Mouse (Mus musculus) gastrocnemius, postnatal 25 days (tissue): ENCODE data around the gene Ttc30b. TPM values are rescaled to one million over a fixed set of nuclear protein-coding genes. Genes with fewer than 3 reads are reported as not detected.
"Not testable (repeated sequence)": the region's sequence is repeated elsewhere in the genome, so short reads cannot be mapped to it uniquely, and the experiment has no call there.

Experiments
- DNase-seq: peaks from one replicate; pipeline ENCODE4 v3.0.0; 2022
- total RNA-seq, 2 experiments: library from RNA; stranded (reverse); gene quantifications; 1 replicate in 1 of 2; 2 replicates in 1 of 2; pipeline ENCODE4 v1.2.3; 2021

Gene Ttc30b
- total RNA-seq, 2 experiments from 2014 or later: 2.3 to 2.8 TPM

GRCm38 (mm10) chr2:75953320-75953719 lies 14.9 kb upstream of the Ttc30b start:
- DNase-seq: no peak

GRCm38 (mm10) chr2:75950685-75951084 lies 12.3 kb upstream of the Ttc30b start:
- DNase-seq: no peak

- not testable (repeated sequence) for DNase-seq
These were observed 767 bp downstream of the Ttc30b start for GRCm38 (mm10) chr2:75937520-75938116.

GRCm38 (mm10) chr2:75936685-75937084 lies 1.7 kb downstream of the Ttc30b start:
- DNase-seq: not testable (repeated sequence)

- no peak for DNase-seq
These were observed 4.8 kb downstream of the Ttc30b start for GRCm38 (mm10) chr2:75933541-75933940.

- DNase-seq: no peak
These were observed 7.4 kb downstream of the Ttc30b start for GRCm38 (mm10) chr2:75930941-75931340.

GRCm38 (mm10) chr2:75929786-75930444 lies 8.5 kb downstream of the Ttc30b start:
- DNase-seq: no peak

GRCm38 (mm10) chr2:75929141-75929540 lies 9.2 kb downstream of the Ttc30b start:
- DNase-seq: no peak

GRCm38 (mm10) chr2:75928011-75928410 lies 10.4 kb downstream of the Ttc30b start:
- DNase-seq: no peak

GRCm38 (mm10) chr2:75926061-75926460 lies 12.3 kb downstream of the Ttc30b start:
- no peak for DNase-seq

- no peak for DNase-seq
These were observed 14.5 kb downstream of the Ttc30b start for GRCm38 (mm10) chr2:75923807-75924340.

GRCm38 (mm10) chr2:75915040-75915439 lies 23.3 kb downstream of the Ttc30b start:
- no peak for DNase-seq

GRCm38 (mm10) chr2:75907142-75907541 lies 31.2 kb downstream of the Ttc30b start:
- DNase-seq: no peak

- no peak for DNase-seq
These were observed 36.5 kb downstream of the Ttc30b start for GRCm38 (mm10) chr2:75901869-75902268.

- DNase-seq: no peak
These were observed 38.1 kb downstream of the Ttc30b start for GRCm38 (mm10) chr2:75900281-75900680.

GRCm38 (mm10) chr2:75895711-75896110 lies 42.7 kb downstream of the Ttc30b start:
- DNase-seq: no peak

GRCm38 (mm10) chr2:75891981-75892380 lies 46.4 kb downstream of the Ttc30b start:
- DNase-seq: no peak

Other genes with a start within 250 kb of the Ttc30b start
- 10 to 100 TPM; 27.6 to 29.6 TPM for gene Nfe2l2, start 233.9 kb downstream of the Ttc30b start, total RNA-seq
- 10 to 100 TPM; 22.4 to 25.4 TPM for gene Agps, start 106.4 kb downstream of the Ttc30b start, total RNA-seq
- gene Ttc30a2, start 39.6 kb upstream of the Ttc30b start, total RNA-seq: under 1 TPM; 0.13 to 0.35 TPM
- gene Ttc30a1, start 43.4 kb upstream of the Ttc30b start, total RNA-seq: 1 to 10 TPM in 1 of 2 experiments, under 1 TPM in 1; 0.96 to 1.0 TPM